Mouse (Mus musculus) heart, postnatal 0 days (tissue): ENCODE data around the gene Sept8. TPM values are rescaled to one million over a fixed set of nuclear protein-coding genes. Genes with fewer than 3 reads are reported as not detected.
"Not testable (repeated sequence)": the region's sequence is repeated elsewhere in the genome, so short reads cannot be mapped to it uniquely, and the experiment has no call there.

Source experiments
- ATAC-seq: fragments of 200-750 bp; cut with Nextera tagmentation; 2 replicates; pipeline ENCODE4 v1.8.0; 2017; ENCODE audit warnings: low read depth, moderate number of reproducible peaks, moderate library complexity; ENCODE audit not compliant: insufficient read depth
- DNase-seq: peaks from one replicate; pipeline ENCODE4 v3.0.0-alpha.2; 2016; ENCODE audit warnings: low spot score
- H3K27ac ChIP-seq: fragments of 300-500 bp; sonication (generic); 2 replicates; pipeline ENCODE4 v1.5.1; 2014; ENCODE audit warnings: low read depth, mild to moderate bottlenecking
- H3K27me3 ChIP-seq: fragments of 300-500 bp; sonication (generic); 2 replicates; pipeline ENCODE4 v1.6.1; 2014; ENCODE audit warnings: low read length, mixed read lengths; ENCODE audit not compliant: control insufficient read depth, insufficient read depth
- H3K36me3 ChIP-seq: fragments of 300-500 bp; sonication (generic); replicated peaks from 2 replicates; pipeline ENCODE4 v1.6.1; 2014; ENCODE audit warnings: low read length, mixed read lengths; ENCODE audit not compliant: control insufficient read depth, insufficient read depth
- H3K4me1 ChIP-seq: fragments of 300-500 bp; sonication (generic); 2 replicates; pipeline ENCODE4 v1.6.1; 2014; ENCODE audit warnings: antibody characterized with exemption; ENCODE audit not compliant: control insufficient read depth, insufficient read depth
- H3K4me2 ChIP-seq: fragments of 300-500 bp; sonication (generic); 2 replicates; pipeline ENCODE4 v1.6.1; 2014; ENCODE audit warnings: low read depth, mild to moderate bottlenecking, low read length, moderate library complexity
- H3K4me3 ChIP-seq: fragments of 300-500 bp; sonication (generic); 2 replicates; pipeline ENCODE4 v1.5.1; 2014; ENCODE audit warnings: low read depth, low read length
- H3K9ac ChIP-seq: fragments of 300-500 bp; sonication (generic); replicated peaks from 2 replicates; pipeline ENCODE4 v1.6.1; 2014; ENCODE audit warnings: low read depth, low read length, mixed read lengths
- H3K9me3 ChIP-seq: fragments of 300-500 bp; sonication (generic); replicated peaks from 2 replicates; pipeline ENCODE4 v1.6.1; 2016; ENCODE audit warnings: low read length; ENCODE audit not compliant: control insufficient read depth
- CTCF ChIP-seq: IDR thresholded peaks from 2 replicates; pipeline ENCODE4 v1.5.1; 2016; ENCODE audit warnings: antibody characterized with exemption, control low read depth, low read depth
- EP300 ChIP-seq: IDR thresholded peaks from 2 replicates; pipeline ENCODE4 v1.6.1; 2016; ENCODE audit warnings: antibody characterized with exemption, low read depth
- WGBS: fragments of 180-500 bp; shearing (Covaris S2); extraction: QIAGEN DNeasy Blood & Tissue Kit; methylation state at CpG from one replicate; pipeline ENCODE4 v1.1.7; 2014; 5-methylcytosine and 5-hydroxymethylcytosine counted together
- polyA plus RNA-seq: library from polyadenylated mRNA; unstranded; fragments of >200 nt; fragmentation: Nextera tagmentation; extraction: Ambion mirVana; gene quantifications from 2 replicates; pipeline ENCODE4 v1.2.1, GENCODE M21; 2015
- total RNA-seq: library from RNA; depleted of rRNA; stranded (reverse); fragments of >200 nt; gene quantifications from 2 replicates; pipeline ENCODE4 v1.2.3, GENCODE M21; 2014; ENCODE audit warnings: low replicate concordance

Gene Sept8
- total and polyA plus RNA-seq, 2 experiments from 2014 or later = 11.5 to 47.1 TPM

DNA sequence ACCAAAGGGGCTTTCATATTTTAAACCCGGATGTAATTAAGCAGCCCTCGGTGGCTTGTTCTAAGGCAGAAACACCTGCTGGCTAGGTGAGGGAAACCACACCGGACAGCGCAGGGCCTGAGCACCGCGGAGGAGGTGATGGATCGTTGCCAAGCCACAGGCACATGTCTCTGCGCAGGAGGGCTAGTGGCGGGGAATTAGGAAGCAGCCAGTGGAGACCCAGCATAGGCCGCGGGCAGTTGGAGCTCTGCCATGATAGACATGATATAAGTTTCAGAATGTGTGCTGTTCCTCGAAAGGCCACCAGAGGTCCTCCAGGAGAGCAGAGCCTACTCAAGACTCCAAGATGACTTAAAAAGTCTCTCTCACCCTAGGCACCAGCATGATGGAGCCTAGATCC is 32.7 kb downstream of the Sept8 start:
- Histone ChIP-seq H3K4me2 (no peak overlapping the region), H3K9ac (no peak overlapping the region), H3K27me3 (no peaks in the 10 kb centered on the region), H3K27ac (no peak overlapping the region), H3K4me1 (no peaks in the 10 kb centered on the region), H3K4me3 (no peak overlapping the region), H3K36me3 (no peaks in the 10 kb centered on the region), H3K9me3 (0 out of 2 replicates have a peak, but pooled peaks cover 6% of the 10 kb centered on the region)
- no peak for DNase-seq
- 59% methylated on average over 12 of the region's 12 CpGs for WGBS
- TF ChIP-seq EP300 (no peak), CTCF (peak; percentile 15; the same call in 1 of the 2 replicates)
- no peak for ATAC-seq

GRCm38 (mm10) chr11:53556529-53556928 is 37.5 kb downstream of the Sept8 start:
- WGBS = 78% methylated on average over 9 of the region's 20 CpGs
- not testable (repeated sequence) for H3K36me3 ChIP-seq, H3K9ac ChIP-seq

DNA sequence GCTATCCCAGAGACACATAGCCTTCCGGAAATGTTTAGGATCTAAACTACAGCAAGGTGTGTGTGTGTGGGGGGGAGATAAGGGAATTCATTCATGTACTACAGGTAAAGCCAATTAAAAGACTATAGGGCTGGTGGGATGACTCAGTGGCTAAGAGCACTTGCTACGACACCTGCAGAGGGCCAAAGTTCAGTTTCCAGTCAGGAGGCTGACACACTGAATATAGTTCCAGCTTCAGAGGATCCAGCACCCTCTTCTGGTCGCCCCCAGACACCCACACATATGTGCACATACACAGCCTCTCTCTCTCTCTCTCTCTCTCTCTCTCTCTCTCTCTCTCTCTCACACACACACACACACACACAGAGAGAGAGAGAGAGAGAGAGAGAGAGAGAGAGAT is 38.9 kb downstream of the Sept8 start:
- ATAC-seq, H3K27ac ChIP-seq, H3K9me3 ChIP-seq, H3K4me3 ChIP-seq, H3K36me3 ChIP-seq, H3K27me3 ChIP-seq, DNase-seq, H3K4me2 ChIP-seq, H3K4me1 ChIP-seq, H3K9ac ChIP-seq: not testable (repeated sequence)
- WGBS = 87% methylated on average over 1 of the region's 3 CpGs

More at GRCm38 (mm10) chr11:53556529-53556928, 37.5 kb downstream of the Sept8 start:
- not testable (repeated sequence) for H3K4me1 ChIP-seq, H3K27ac ChIP-seq, H3K27me3 ChIP-seq, H3K4me2 ChIP-seq, ATAC-seq, DNase-seq, H3K4me3 ChIP-seq, H3K9me3 ChIP-seq

DNA sequence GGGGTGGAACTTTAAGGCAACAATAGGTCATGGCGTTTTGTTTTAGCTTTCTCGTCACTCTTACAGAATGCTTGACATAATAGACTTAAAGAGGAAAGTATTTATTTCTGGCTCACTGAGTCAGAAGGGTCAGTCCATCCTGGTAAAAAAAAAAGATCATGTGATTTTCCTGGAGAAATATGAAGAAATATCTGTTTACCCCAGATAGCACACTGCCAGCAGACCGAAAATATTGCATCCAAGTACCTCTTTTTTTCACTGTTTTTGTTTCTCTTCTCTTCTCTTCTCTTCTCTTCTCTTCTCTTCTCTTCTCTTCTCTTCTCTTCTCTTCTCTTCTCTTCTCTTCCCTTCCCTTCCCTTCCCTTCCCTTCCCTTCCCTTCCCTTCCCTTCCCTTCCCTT is 40.9 kb downstream of the Sept8 start:
- H3K4me2 ChIP-seq, H3K27me3 ChIP-seq, H3K4me1 ChIP-seq, DNase-seq, ATAC-seq, H3K27ac ChIP-seq, H3K4me3 ChIP-seq, H3K9me3 ChIP-seq, H3K9ac ChIP-seq, H3K36me3 ChIP-seq: not testable (repeated sequence)
- WGBS = 60% methylated on average over 1 of the region's 3 CpGs

DNA sequence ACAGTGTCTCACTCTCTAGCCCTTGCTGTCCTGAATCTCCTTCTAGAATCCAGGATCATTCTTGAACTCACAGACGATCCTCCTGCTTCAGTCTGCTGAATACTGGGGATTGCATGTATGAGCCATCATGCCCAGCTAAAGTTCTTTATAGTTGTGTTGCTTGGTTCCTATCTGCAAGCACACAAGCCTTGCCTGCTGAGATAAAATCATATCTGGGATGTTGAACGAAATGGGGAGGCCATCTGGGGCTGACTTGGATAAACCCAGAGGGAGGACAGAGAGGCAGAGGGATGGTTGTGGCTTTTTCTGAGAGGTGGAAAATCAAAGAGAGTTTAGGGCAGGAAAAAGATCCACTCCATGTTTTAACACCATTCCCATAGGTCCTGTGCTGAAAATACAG is 42.9 kb downstream of the Sept8 start:
- no peak for TF ChIP-seq EP300
- TF ChIP-seq CTCF = no peak
- Histone ChIP-seq H3K9ac (no peak overlapping the region), H3K9me3 (no peaks in the 10 kb centered on the region), H3K4me3 (no peak overlapping the region), H3K27ac (no peak overlapping the region), H3K36me3 (no peaks in the 10 kb centered on the region), H3K4me2 (no peak overlapping the region), H3K4me1 (no peaks in the 10 kb centered on the region), H3K27me3 (no peaks in the 10 kb centered on the region)
- DNase-seq (no peak), ATAC-seq (no peak)
- 55% methylated on average over 2 of the region's 2 CpGs for WGBS

- DNase-seq = no peak
- ATAC-seq = peak; percentile 7; the same call in 1 of the 2 replicates
- TF ChIP-seq EP300 (no peak), CTCF (no peak)
- Histone ChIP-seq H3K4me2 (peak overlapping the region; percentile 90), H3K9ac (no peak overlapping the region), H3K4me3 (peak overlapping the region; percentile 81), H3K9me3 (no peaks in the 10 kb centered on the region), H3K27ac (no peak overlapping the region), H3K4me1 (peaks cover 7% of the 10 kb centered on the region), H3K27me3 (no peaks in the 10 kb centered on the region), H3K36me3 (no peaks in the 10 kb centered on the region)
- WGBS = 86% methylated on average over 4 of the region's 4 CpGs
Measured at GRCm38 (mm10) chr11:53566646-53567045, 47.6 kb downstream of the Sept8 start.
